ENCODE assay signal across 8 mouse cellular contexts in genomic region chr2:34754551-34755358, GRCm38 (mm10). TPM values are rescaled to one million over a fixed set of nuclear protein-coding genes. Genes with fewer than 3 reads are reported as not detected.
DNase-seq lines count a peak whose midpoint lies in the region; ATAC-seq and TF ChIP-seq lines count a peak whose summit lies in the region.

Gene Gapvd1, minus strand, starts transcription at chr2:34755232.

- peak within 1 kb of the TSS; percentile 69 for H3K4me2 ChIP-seq in embryonic facial prominence, embryonic 11.5 days (ENCODE audit: low read depth, low read length)
- H3K4me2 ChIP-seq in myocyte (ENCODE audit: low read depth) = peak within 1 kb of the TSS; percentile 87

- no peaks in the 10 kb centered on the region for H3K27me3 ChIP-seq in embryonic facial prominence, embryonic 11.5 days (ENCODE audit: control insufficient read depth, insufficient read depth, low read length)
- H3K27me3 ChIP-seq in kidney, adult 2 months (replicated peaks; ENCODE audit: control insufficient read depth, insufficient read depth, low read length) = no peaks in the 10 kb centered on the region
- no peaks in the 10 kb centered on the region for H3K27me3 ChIP-seq in myocyte (ENCODE audit: control insufficient read depth, insufficient read depth, insufficient read length)

- H3K27ac ChIP-seq in embryonic facial prominence, embryonic 11.5 days (replicated peaks; ENCODE audit: low read depth, low read length) = peak within 1 kb of the TSS; percentile 89
- H3K27ac ChIP-seq in kidney, adult 2 months (ENCODE audit: insufficient read depth, low read depth, low read length) = peak within 1 kb of the TSS; percentile 88

- DNase-seq in CD4-positive helper T cell, adult 2 months (ENCODE audit: low read depth, low spot score) = peak; percentile 39
- DNase-seq in adrenal gland, adult 18-20 months (ENCODE audit: low spot score in 2 of 2) = peak in 1 of 2 experiments; percentile 14
- DNase-seq in embryonic facial prominence, embryonic 11.5 days (ENCODE audit: low spot score) = peak; percentile 70
- DNase-seq in heart, adult 8-10 months (ENCODE audit: low spot score) = peak; percentile 26
- peak; percentile 42 for DNase-seq in kidney, adult 2 months
- DNase-seq in liver = peak; percentile 76
- no peak for DNase-seq in ovary, adult 18-20 months (ENCODE audit: low spot score)

- H3ac ChIP-seq in myocyte (ENCODE audit: control insufficient read depth, insufficient read length) = peak within 1 kb of the TSS; percentile 94

- WGBS in embryonic facial prominence, embryonic 11.5 days = 2% methylated on average over 13 of the region's 14 CpGs
- 2% methylated on average over 14 of the region's 14 CpGs for WGBS in kidney, adult 2 months

- H3K79me2 ChIP-seq in myocyte (ENCODE audit: control insufficient read depth, insufficient read depth) = peaks cover 41% of the 10 kb centered on the region

- peak within 1 kb of the TSS; percentile 96 for H3K4me3 ChIP-seq in embryonic facial prominence, embryonic 11.5 days (ENCODE audit: low read depth, low read length)
- H3K4me3 ChIP-seq in kidney, adult 2 months (ENCODE audit: insufficient read depth, low read depth, low read length) = peak within 1 kb of the TSS; percentile 94
- peak within 1 kb of the TSS; percentile 29 for H3K4me3 ChIP-seq in myocyte

- peak within 1 kb of the TSS; percentile 93 for H3K9ac ChIP-seq in embryonic facial prominence, embryonic 11.5 days (replicated peaks; ENCODE audit: low read length)

- H3K36me3 ChIP-seq in embryonic facial prominence, embryonic 11.5 days (replicated peaks; ENCODE audit: control insufficient read depth, insufficient read depth, low read depth, low read length) = no peaks in the 10 kb centered on the region
- H3K36me3 ChIP-seq in kidney, adult 2 months (ENCODE audit: control insufficient read depth, insufficient read depth, low read length) = no peaks in the 10 kb centered on the region
- H3K36me3 ChIP-seq in myocyte (ENCODE audit: control insufficient read depth, insufficient read depth) = no peaks in the 10 kb centered on the region

- H3K4me1 ChIP-seq in embryonic facial prominence, embryonic 11.5 days (ENCODE audit: control insufficient read depth, insufficient read depth, low read length) = no peaks in the 10 kb centered on the region
- peaks cover 6% of the 10 kb centered on the region; the same call in 1 of the 2 replicates for H3K4me1 ChIP-seq in kidney, adult 2 months (ENCODE audit: control insufficient read depth, insufficient read depth, low read length)

- no peak for TF ChIP-seq POLR2A in kidney, adult 2 months (IDR thresholded peaks at IDR 0.05; ENCODE audit: low read depth, low read length)
- TF ChIP-seq POLR2A in myocyte (IDR thresholded peaks at IDR 0.05; ENCODE audit: insufficient read length, low read depth) = no peak

- ATAC-seq in embryonic facial prominence, embryonic 11.5 days (replicated peaks; ENCODE audit: insufficient number of reproducible peaks, low FRiP score, low TSS enrichment, low read depth) = 0 out of 2 replicates have a peak, but pooled peaks have one; percentile 33

- TF ChIP-seq CTCF in kidney, adult 2 months (conservative IDR thresholded peaks at IDR 0.05; ENCODE audit: insufficient read depth, insufficient read length, low read depth, low read length) = no peak

- no peaks in the 10 kb centered on the region for H3K9me3 ChIP-seq in embryonic facial prominence, embryonic 11.5 days (replicated peaks; ENCODE audit: control insufficient read depth, low read length)

TF ChIP-seq in myocyte, 11 proteins besides CTCF, POLR2A, EP300 and RAD21:
- TF ChIP-seq POLR2AphosphoS2 (IDR thresholded peaks at IDR 0.05; ENCODE audit: insufficient read length, low read depth) (no peak), USF1 (IDR thresholded peaks at IDR 0.05; ENCODE audit: low read depth) (no peak), E2F4 (IDR thresholded peaks at IDR 0.05; ENCODE audit: insufficient read depth) (no peak), REST (IDR thresholded peaks at IDR 0.05; ENCODE audit: insufficient read depth, insufficient read length) (no peak), TCF3 (IDR thresholded peaks at IDR 0.05; ENCODE audit: insufficient read length, low read depth) (no peak), TCF12 (IDR thresholded peaks at IDR 0.05; ENCODE audit: insufficient read depth, poor library complexity, severe bottlenecking) (no peak), MYOG (IDR thresholded peaks at IDR 0.05; ENCODE audit: control insufficient read depth in 1 of 3, insufficient read depth in 1 of 3, insufficient read length in 2 of 3, low read depth in 2 of 3) (no peak)

RNA-seq across cellular contexts. Expression of gene Gapvd1, which starts in this region (rescaled TPM):
- total RNA-seq in adrenal gland, adult 18-20 months (2021) = 10 to 100 TPM; 51.6 to 66.8 TPM
- polyA plus RNA-seq in embryonic facial prominence, embryonic 11.5 days (2014; fragmentation: Nextera tagmentation; extraction: Ambion mirVana) = 92.5 and 96.3 TPM in 2 replicates
- 10 to 100 TPM; 35.0 to 38.9 (median 37.2) TPM for total RNA-seq in heart, adult 8-10 months (2022)
- 14.0 and 16.0 TPM in 2 replicates for polyA plus RNA-seq in kidney, adult 2 months (2012; rRNA removed)
- polyA plus RNA-seq in myocyte (2012; fragmentation: generic; extraction: Trizol) = 28.3 TPM

Comparison
In these comparisons a context has a peak if more than half of its experiments do, and no peak if none do; other contexts are left out.
1. H3K4me3 ChIP-seq: peak in every context shown above with its lines; median percentile 96 in embryonic facial prominence, embryonic 11.5 days; 94 in kidney, adult 2 months; 29 in myocyte.